Mouse (Mus musculus): ENCODE results near the gene Ncs1. TPM values are rescaled to one million over a fixed set of nuclear protein-coding genes. Genes with fewer than 3 reads are reported as not detected.

Ncs1 gene
- total RNA-seq (2021) = 100 to 1,000 TPM; 259 to 284 TPM

GRCm38 (mm10) chr2:31245491-31246141, at the start of gene Ncs1:
Gene Ncs1, plus strand, starts transcription at chr2:31245823.
- DNase-seq (ENCODE audit: extremely low spot score in 1 of 2, low spot score in 1 of 2) = peak; percentile 75 to 84

GRCm38 (mm10) chr2:31198621-31199020, 47.0 kb upstream of the Ncs1 start:
- no peak for DNase-seq (ENCODE audit: extremely low spot score in 1 of 2, low spot score in 1 of 2)

GRCm38 (mm10) chr2:31200051-31200450, 45.6 kb upstream of the Ncs1 start:
- DNase-seq (ENCODE audit: extremely low spot score in 1 of 2, low spot score in 1 of 2) = no peak

- DNase-seq (ENCODE audit: extremely low spot score in 1 of 2, low spot score in 1 of 2) = no peak
These were observed 43.8 kb upstream of the Ncs1 start for GRCm38 (mm10) chr2:31201851-31202250.

GRCm38 (mm10) chr2:31202357-31202756, 43.3 kb upstream of the Ncs1 start:
- no peak for DNase-seq (ENCODE audit: extremely low spot score in 1 of 2, low spot score in 1 of 2)

GRCm38 (mm10) chr2:31202956-31203355, 42.7 kb upstream of the Ncs1 start:
- DNase-seq (ENCODE audit: extremely low spot score in 1 of 2, low spot score in 1 of 2) = no peak

- no peak for DNase-seq (ENCODE audit: extremely low spot score in 1 of 2, low spot score in 1 of 2)
These were observed 40.9 kb upstream of the Ncs1 start for GRCm38 (mm10) chr2:31204677-31205076.

GRCm38 (mm10) chr2:31206211-31206610, 39.4 kb upstream of the Ncs1 start:
- DNase-seq (ENCODE audit: extremely low spot score in 1 of 2, low spot score in 1 of 2) = no peak

GRCm38 (mm10) chr2:31206882-31207281, 38.7 kb upstream of the Ncs1 start:
- DNase-seq (ENCODE audit: extremely low spot score in 1 of 2, low spot score in 1 of 2) = no peak

- no peak for DNase-seq (ENCODE audit: extremely low spot score in 1 of 2, low spot score in 1 of 2)
These were observed 37.0 kb upstream of the Ncs1 start for GRCm38 (mm10) chr2:31208544-31209142.

GRCm38 (mm10) chr2:31209525-31209924, 36.1 kb upstream of the Ncs1 start:
- no peak for DNase-seq (ENCODE audit: extremely low spot score in 1 of 2, low spot score in 1 of 2)

- DNase-seq (ENCODE audit: extremely low spot score in 1 of 2, low spot score in 1 of 2) = no peak
These were observed 35.3 kb upstream of the Ncs1 start for GRCm38 (mm10) chr2:31210144-31210847.

- no peak for DNase-seq (ENCODE audit: extremely low spot score in 1 of 2, low spot score in 1 of 2)
These were observed 34.4 kb upstream of the Ncs1 start for GRCm38 (mm10) chr2:31211204-31211603.

- DNase-seq (ENCODE audit: extremely low spot score in 1 of 2, low spot score in 1 of 2) = no peak
These were observed 31.3 kb upstream of the Ncs1 start for GRCm38 (mm10) chr2:31214211-31214796.

GRCm38 (mm10) chr2:31218611-31219010, 27.0 kb upstream of the Ncs1 start:
- DNase-seq (ENCODE audit: extremely low spot score in 1 of 2, low spot score in 1 of 2) = no peak

- no peak for DNase-seq (ENCODE audit: extremely low spot score in 1 of 2, low spot score in 1 of 2)
These were observed 26.2 kb upstream of the Ncs1 start for GRCm38 (mm10) chr2:31219470-31219869.

GRCm38 (mm10) chr2:31220844-31221243, 24.8 kb upstream of the Ncs1 start:
- DNase-seq (ENCODE audit: extremely low spot score in 1 of 2, low spot score in 1 of 2) = no peak

GRCm38 (mm10) chr2:31221582-31221981, 24.0 kb upstream of the Ncs1 start:
- DNase-seq (ENCODE audit: extremely low spot score in 1 of 2, low spot score in 1 of 2) = no peak

GRCm38 (mm10) chr2:31228768-31229311, 16.8 kb upstream of the Ncs1 start:
- no peak for DNase-seq (ENCODE audit: extremely low spot score in 1 of 2, low spot score in 1 of 2)

- DNase-seq (ENCODE audit: extremely low spot score in 1 of 2, low spot score in 1 of 2) = no peak
These were observed 6.4 kb upstream of the Ncs1 start for GRCm38 (mm10) chr2:31239203-31239696.

GRCm38 (mm10) chr2:31239833-31240232, 5.8 kb upstream of the Ncs1 start:
- DNase-seq (ENCODE audit: extremely low spot score in 1 of 2, low spot score in 1 of 2) = no peak
